Mouse (Mus musculus) adrenal gland, adult (tissue): ENCODE data around the gene Snu13.

Experiments used
- DNase-seq, 2 experiments: peaks; one replicate each; pipeline ENCODE4 v3.0.0; 2022 to 2023; ENCODE audit warnings: low spot score in 1 of 2; ENCODE audit not compliant: inconsistent age in 2 of 2

Snu13 gene

DNA sequence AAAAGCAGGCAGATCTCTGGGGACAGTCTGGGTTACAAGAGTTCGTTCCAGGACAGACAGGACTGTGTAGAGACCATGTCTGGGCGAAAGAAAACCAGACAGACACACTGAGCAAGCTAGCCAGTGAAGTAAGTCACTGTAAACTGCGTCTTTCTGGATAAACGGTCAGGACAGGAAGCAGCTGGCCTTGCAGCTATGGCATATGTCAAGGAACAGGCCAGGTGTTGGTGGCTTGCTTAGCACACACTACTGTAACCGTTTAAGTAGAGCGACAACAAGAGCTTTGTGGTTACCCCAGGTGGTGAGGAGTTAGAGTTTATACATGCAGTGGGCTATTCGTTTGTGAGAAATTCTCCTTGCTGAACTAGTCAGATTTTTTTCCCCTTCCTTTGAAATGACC, 19.7 kb downstream of the Snu13 start:
- no peak for DNase-seq

DNA sequence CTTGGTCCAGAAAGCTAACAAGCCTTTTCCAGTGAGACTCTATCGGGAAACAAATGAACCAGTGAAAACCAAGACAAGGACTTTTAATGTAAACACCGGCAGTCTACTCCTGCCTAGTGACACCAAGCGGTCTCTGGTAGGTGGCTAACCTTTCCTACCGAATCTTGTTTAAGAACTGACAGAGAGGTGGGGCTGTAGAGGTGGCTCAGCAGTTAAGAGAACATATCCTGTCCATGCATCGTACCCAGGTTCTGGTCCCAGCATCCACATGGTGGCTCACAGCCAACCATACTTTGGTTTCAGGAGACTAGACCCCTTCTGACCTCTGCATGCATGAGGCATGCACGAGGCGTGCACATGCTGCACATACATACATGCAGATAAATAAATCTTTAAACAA, 20.1 kb downstream of the Snu13 start:
- DNase-seq, result no peak

- no peak for DNase-seq
Observed at GRCm38 (mm10) chr15:82023965-82024635, 23.3 kb downstream of the Snu13 start.

GRCm38 (mm10) chr15:82022535-82023088, 24.8 kb downstream of the Snu13 start:
- peak; percentile 83 to 92 for DNase-seq

DNA sequence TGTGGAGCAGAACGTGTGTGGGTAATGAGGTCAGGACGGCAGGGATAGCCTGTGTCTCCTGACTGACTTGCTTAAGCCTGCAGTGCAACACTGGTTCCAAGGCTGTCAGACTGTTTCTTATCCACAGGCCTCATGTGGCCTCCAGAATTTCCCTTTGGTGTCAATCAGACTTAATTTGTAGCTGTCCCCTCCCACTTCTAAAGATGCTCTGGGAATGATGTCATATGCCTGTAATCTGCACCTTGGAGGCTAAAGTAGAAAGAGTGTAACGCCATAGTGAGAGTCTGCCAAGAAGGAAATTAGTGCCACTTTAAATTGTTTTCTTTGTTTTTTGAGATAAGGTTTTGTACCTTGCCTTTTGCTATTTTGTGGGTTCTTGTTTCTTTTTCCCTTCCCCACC, 28.1 kb downstream of the Snu13 start:
- peak in 1 of 2 experiments; percentile 75 for DNase-seq

- no peak for DNase-seq
Observed at GRCm38 (mm10) chr15:82017461-82017860, 29.9 kb downstream of the Snu13 start.

DNA sequence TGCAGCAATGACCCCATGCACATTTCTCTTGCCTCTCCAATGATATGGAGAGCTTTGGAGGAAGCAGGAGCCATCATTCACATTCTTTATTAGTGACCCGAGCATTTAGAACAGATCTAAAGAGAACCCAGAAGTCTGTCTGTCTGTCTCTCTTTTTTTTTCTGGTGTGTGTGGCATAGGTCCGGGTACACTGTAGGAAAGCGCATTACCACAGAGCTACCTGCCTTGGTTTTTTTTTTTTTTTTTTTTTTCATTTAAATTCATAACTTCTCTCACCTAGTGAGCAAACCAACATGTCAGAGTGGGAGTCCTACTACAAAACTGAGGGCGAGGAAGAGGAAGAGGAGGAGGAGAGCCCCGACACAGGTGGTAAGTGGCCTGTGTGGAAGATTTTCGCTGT, 30.6 kb downstream of the Snu13 start:
- DNase-seq, result no peak

DNA sequence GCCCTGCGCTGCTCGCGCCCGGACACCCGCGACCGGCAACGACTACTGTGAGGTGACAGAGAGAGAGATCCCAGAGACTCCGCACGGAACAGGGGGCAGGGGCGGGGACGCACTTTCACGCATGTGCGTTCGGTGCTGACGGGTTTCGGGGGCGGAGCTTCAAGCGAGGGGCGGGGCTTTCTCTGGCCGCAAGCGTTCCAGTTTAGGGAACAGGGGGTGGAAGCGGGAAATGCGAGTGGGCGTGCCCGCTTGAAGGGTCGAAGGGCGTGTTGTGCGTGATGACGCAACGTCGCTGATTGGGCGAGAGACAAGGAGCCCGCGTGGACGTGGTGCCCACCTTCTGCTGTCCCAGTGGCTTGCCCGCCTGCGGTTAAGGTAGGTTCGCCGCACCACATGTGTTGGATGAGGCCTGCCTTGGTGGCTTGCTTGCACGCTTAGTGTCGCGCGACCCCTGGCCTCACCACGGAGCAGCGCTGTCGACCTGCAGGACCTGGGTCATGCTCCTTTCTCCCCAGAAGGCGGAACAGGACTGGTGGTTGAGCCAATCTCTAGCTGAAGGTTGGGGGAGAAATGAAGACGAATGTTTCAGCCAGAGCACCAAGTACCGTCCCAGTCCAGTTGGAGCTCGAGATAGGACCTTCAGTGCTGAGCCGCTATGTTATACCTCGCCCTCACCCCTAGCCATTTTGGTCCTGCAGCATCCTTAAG, 31.1 kb downstream of the Snu13 start:
- DNase-seq, result peak; percentile 100

GRCm38 (mm10) chr15:82015392-82016100, 31.9 kb downstream of the Snu13 start:
- DNase-seq, result peak; percentile 59 to 83

DNA sequence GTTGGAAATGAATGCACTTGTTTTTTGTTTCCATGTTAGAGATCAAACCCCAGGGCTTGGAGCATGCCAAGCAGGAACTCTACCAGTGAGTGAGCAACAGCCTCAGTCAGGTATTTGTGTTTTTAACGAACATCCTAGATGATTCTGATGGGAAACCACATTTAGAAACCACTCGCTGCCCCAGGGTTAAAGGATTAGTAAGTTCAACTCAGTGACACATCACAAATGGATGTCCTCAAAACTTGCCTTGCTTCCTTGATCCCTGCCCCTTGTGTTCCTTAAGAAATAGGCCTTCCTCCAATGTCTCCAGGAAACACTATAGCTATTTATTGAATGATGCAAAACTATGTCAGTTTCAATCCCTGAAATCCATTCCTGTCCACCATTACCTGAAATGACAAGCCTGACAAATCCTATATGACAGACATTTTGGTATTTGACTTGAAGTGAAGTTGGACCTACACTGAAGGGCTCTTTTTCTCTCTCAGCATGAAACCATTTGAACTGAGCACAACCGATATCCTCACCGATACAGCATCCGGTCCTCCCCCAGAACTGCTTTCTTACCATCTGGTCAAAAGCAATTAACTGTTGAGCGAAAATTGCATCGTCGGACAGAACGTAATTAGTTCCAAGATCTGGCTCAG, 32.5 kb downstream of the Snu13 start:
- peak in 1 of 2 experiments; percentile 55 for DNase-seq

GRCm38 (mm10) chr15:82011947-82012346, 35.5 kb downstream of the Snu13 start:
- DNase-seq, result peak; percentile 34 to 78

- DNase-seq, result no peak
Observed at GRCm38 (mm10) chr15:82004257-82004656, 43.1 kb downstream of the Snu13 start.

DNA sequence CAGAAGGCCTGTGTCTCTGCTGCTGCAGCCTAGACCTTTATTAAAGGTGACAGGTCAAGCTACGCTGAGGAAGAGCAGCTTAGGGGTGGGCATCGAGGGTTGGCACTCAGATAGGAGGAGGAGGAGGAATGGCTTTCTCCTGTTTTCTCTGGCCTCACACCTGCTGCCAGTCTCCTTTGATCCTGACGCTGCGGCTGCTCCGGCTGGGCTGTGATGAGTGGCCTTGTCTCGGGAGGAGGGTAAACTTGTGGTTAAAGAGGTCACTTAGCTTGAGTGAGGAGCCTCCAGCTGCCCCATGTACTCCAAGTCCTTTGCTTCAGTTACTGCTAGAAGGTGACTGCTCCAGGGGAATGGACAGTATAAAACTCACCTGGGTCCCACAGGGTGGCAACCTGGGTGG, 53.4 kb downstream of the Snu13 start:
- peak in 1 of 2 experiments; percentile 53 for DNase-seq

- peak in 1 of 2 experiments; percentile 73 for DNase-seq
Observed at GRCm38 (mm10) chr15:81990549-81990948, 56.8 kb downstream of the Snu13 start.
